Mouse (Mus musculus): ENCODE measurements at regions not wholly inside any gene's neighbourhood (a gene's known extent, or its start where the extent isn't known, plus 50 kb on each side); places are given as distances from the start of the nearest gene placed in this dataset.

DNA sequence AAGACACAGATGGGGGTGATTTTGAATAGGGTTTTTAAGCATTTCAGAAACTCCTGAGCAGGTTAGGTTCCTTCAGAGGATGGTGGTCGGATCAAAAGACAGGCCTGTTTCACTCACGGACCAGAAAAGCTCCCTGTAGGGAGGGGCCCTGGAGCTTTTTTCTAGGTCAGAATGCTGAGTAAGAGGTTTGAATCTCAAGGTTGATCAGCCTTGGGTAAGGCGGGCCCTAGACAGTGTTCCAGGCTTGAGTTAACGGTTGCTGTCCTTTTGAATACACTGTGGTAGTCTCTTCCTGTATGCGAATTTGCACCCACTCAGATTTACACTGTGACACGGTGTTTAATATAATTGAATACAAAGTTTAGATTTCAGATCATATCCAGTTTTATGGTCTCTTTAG, 75.2 kb upstream of the 1700020N01Rik start:
- TF ChIP-seq EP300 (optimal IDR thresholded peaks at IDR 0.05): no peak
- TF ChIP-seq CTCF (IDR thresholded peaks at IDR 0.05; ENCODE audit: low read depth): no peak
